Mouse (Mus musculus) brain, embryonic 14.5 days (tissue): Measurements from ENCODE around the gene Xrcc4.

Experiments
- CTCF ChIP-seq: fragments of 200-500 bp; IDR thresholded peaks from 2 replicates; pipeline ENCODE4 v1.5.1; 2012; ENCODE audit warnings: inconsistent platforms, mild to moderate bottlenecking, moderate library complexity, borderline replicate concordance; ENCODE audit not compliant: insufficient read depth, insufficient read length; ENCODE audit errors: extremely low read depth
- POLR2A ChIP-seq: fragments of 200-500 bp; IDR thresholded peaks from 2 replicates; pipeline ENCODE4 v1.6.1; 2012; ENCODE audit warnings: mild to moderate bottlenecking, inconsistent platforms, borderline replicate concordance; ENCODE audit not compliant: poor library complexity, insufficient read depth, insufficient read length, severe bottlenecking; ENCODE audit errors: extremely low read depth

- TF ChIP-seq POLR2A, result no peak
- no peak for TF ChIP-seq CTCF
Observed at GRCm38 (mm10) chr13:90012198-90012597, 77.2 kb downstream of the Xrcc4 start.
